Comparison of ENCODE assay signal across 12 mouse cellular contexts in the genomic region with DNA sequence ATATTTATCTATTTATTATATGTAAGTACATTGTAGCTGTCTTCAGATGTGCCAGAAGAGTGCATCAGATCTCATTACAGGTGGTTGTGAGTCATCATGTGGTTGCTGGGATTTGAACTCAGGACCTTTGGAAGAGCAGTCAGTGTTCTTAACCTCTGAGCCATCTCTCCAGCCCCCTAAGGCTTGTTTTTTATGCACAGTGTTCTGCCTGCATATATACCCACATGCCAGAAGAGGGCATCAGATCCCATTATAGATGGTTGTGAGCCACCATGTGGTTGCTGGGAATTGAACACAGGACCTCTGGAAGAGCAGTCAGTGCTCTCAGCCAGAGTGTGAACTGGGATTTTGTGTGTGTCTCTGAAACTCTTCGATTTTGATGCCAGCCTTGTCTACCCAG. TPM values are rescaled to one million over a fixed set of nuclear protein-coding genes. Genes with fewer than 3 reads are reported as not detected.
"Had no signal": no experiment of that assay in that cellular context is flagged by ENCODE, and none has a peak within 500 bp of the region (broad histone marks: within the 10 kb centered on the region; RNA-seq: fewer than 3 reads in every experiment).

No protein-coding gene starts in this region.

RNA-seq across cellular contexts. Expression of a gene that starts 26.8 kb away (rescaled TPM):
- total RNA-seq: megakaryocyte, adult 5-6 weeks; megakaryocyte-erythroid progenitor cell, adult 5-6 weeks had no signal

RNA-seq across cellular contexts. Expression of a gene that starts 39.3 kb away (rescaled TPM):
- total RNA-seq: megakaryocyte-erythroid progenitor cell, adult 5-6 weeks had no signal
- polyA plus RNA-seq: lung, embryonic 15.5 days; midbrain, embryonic 12.5 days; neural tube, embryonic 11.5 days; neural tube, embryonic 13.5 days; neural tube, embryonic 15.5 days; small intestine, adult 2 months; stomach, embryonic 14.5 days; testis, adult 2 months; thymus, adult 2 months; urinary bladder, adult 2 months had no signal
